ENCODE assay signal across 12 mouse cellular contexts in genomic region chr4:140989447-140989846, GRCm38 (mm10). TPM values are rescaled to one million over a fixed set of nuclear protein-coding genes. Genes with fewer than 3 reads are reported as not detected.
DNase-seq lines count a peak whose midpoint lies in the region; ATAC-seq and TF ChIP-seq lines count a peak whose summit lies in the region.
"Had no signal": no experiment of that assay in that cellular context is flagged by ENCODE, and none has a peak within 500 bp of the region (broad histone marks: within the 10 kb centered on the region; RNA-seq: fewer than 3 reads in every experiment).

No protein-coding gene starts in this region.

- WGBS in heart, embryonic 10.5 days: 90% methylated on average over 14 of the region's 14 CpGs
- 87% methylated on average over 14 of the region's 14 CpGs for WGBS in heart, adult 2 months
- WGBS in lung, postnatal 0 days: 91% methylated on average over 14 of the region's 14 CpGs
- WGBS in liver, postnatal 0 days (ENCODE audit: insufficient replicate concordance): 72% methylated on average over 14 of the region's 14 CpGs

- intact Hi-C loops in heart, adult 2 months (cut with DNase I): no loop called here

- 0 out of 2 replicates have a peak overlapping the region, but pooled peaks have one; percentile 14 for H3K4me2 ChIP-seq in lung, postnatal 0 days (replicated peaks; ENCODE audit: low read depth, low read length)
- no peak overlapping the region for H3K4me2 ChIP-seq in CH12.LX (ENCODE audit: insufficient read depth, low read depth, poor library complexity, severe bottlenecking)
- peak overlapping the region; percentile 43 for H3K4me2 ChIP-seq in liver, postnatal 0 days (ENCODE audit: low read depth, low read length)

- TF ChIP-seq POLR2A in heart, adult 2 months (IDR thresholded peaks at IDR 0.05; ENCODE audit: insufficient read depth, low read depth, low read length): no peak
- TF ChIP-seq POLR2A in CH12.LX (IDR thresholded peaks at IDR 0.05; ENCODE audit: low read depth, low read length): no peak

- in situ Hi-C loops in CH12.LX (cut with MboI; ENCODE audit: low pct_ligation_motif_present, low pct_unique_long_range_greater_than_20kb, low sequenced_read_pairs): no loop called here

- 0 out of 2 replicates have a peak overlapping the region, but pooled peaks have one; percentile 4 for H3K27ac ChIP-seq in heart, embryonic 10.5 days
- no peak overlapping the region for H3K27ac ChIP-seq in heart, adult 2 months
- no peak overlapping the region for H3K27ac ChIP-seq in lung, postnatal 0 days (ENCODE audit: low read length)
- no peak overlapping the region for H3K27ac ChIP-seq in CH12.LX (ENCODE audit: insufficient read depth, low read depth)
- H3K27ac ChIP-seq in liver, postnatal 0 days (ENCODE audit: low read depth): peak overlapping the region; percentile 81

- dilution Hi-C loops in CH12.LX (cut with MboI; ENCODE audit: extremely low pct_ligation_motif_present, extremely low pct_unique_long_range_greater_than_20kb, low sequenced_read_pairs): no loop called here

- TF ChIP-seq EP300 in heart, adult 2 months (IDR thresholded peaks at IDR 0.05; ENCODE audit: insufficient read depth, low read depth, low read length): no peak
- TF ChIP-seq EP300 in lung, postnatal 0 days (IDR thresholded peaks at IDR 0.05): no peak
- TF ChIP-seq EP300 in CH12.LX (IDR thresholded peaks at IDR 0.05; ENCODE audit: low read length): no peak
- TF ChIP-seq EP300 in liver, postnatal 0 days (IDR thresholded peaks at IDR 0.05; ENCODE audit: low read depth): no peak

- H3K9ac ChIP-seq in heart, adult 2 months (ENCODE audit: low read depth, low read length): no peak overlapping the region
- no peak overlapping the region for H3K9ac ChIP-seq in lung, postnatal 0 days (replicated peaks; ENCODE audit: low read depth)
- no peak overlapping the region for H3K9ac ChIP-seq in CH12.LX (ENCODE audit: insufficient read depth, low read depth)
- no peak overlapping the region for H3K9ac ChIP-seq in liver, postnatal 0 days (replicated peaks)

- H3K4me3 ChIP-seq in heart, embryonic 10.5 days: no peak overlapping the region
- H3K4me3 ChIP-seq in heart, adult 2 months: no peak overlapping the region
- no peak overlapping the region for H3K4me3 ChIP-seq in lung, postnatal 0 days (ENCODE audit: low read depth, low read length)
- no peak overlapping the region for H3K4me3 ChIP-seq in CH12.LX (replicated peaks in 1 of 3; ENCODE audit: low read depth in 2 of 3, low read length in 2 of 3, poor library complexity in 1 of 3)
- no peak overlapping the region for H3K4me3 ChIP-seq in liver, postnatal 0 days (ENCODE audit: low read depth, low read length)

- ATAC-seq in lung, postnatal 0 days: no peak
- peak; percentile 31 for ATAC-seq in liver, postnatal 0 days
- ATAC-seq: Patski had no signal

- no peaks in the 10 kb centered on the region for H3K9me3 ChIP-seq in heart, embryonic 10.5 days
- H3K9me3 ChIP-seq in lung, postnatal 0 days (ENCODE audit: low read length): no peaks in the 10 kb centered on the region
- H3K9me3 ChIP-seq in CH12.LX (replicated peaks; ENCODE audit: low read length): no peaks in the 10 kb centered on the region
- H3K9me3 ChIP-seq in liver, postnatal 0 days (ENCODE audit: low read length): no peaks in the 10 kb centered on the region

- peaks cover 37% of the 10 kb centered on the region for H3K4me1 ChIP-seq in heart, embryonic 10.5 days
- H3K4me1 ChIP-seq in heart, adult 2 months (ENCODE audit: control insufficient read depth, insufficient read depth, low read length): no peaks in the 10 kb centered on the region
- H3K4me1 ChIP-seq in lung, postnatal 0 days (ENCODE audit: insufficient read depth, low read depth, low read length): peaks cover 5% of the 10 kb centered on the region; the same call in 1 of the 2 replicates
- H3K4me1 ChIP-seq in CH12.LX (ENCODE audit: control insufficient read depth in 1 of 2, insufficient read depth in 2 of 2): peaks cover 14 to 39% of the 10 kb centered on the region in 2 experiments
- H3K4me1 ChIP-seq in liver, postnatal 0 days (ENCODE audit: insufficient read depth): peaks cover 25% of the 10 kb centered on the region

- H3K27me3 ChIP-seq in heart, embryonic 10.5 days (ENCODE audit: insufficient read depth, poor library complexity, severe bottlenecking): no peaks in the 10 kb centered on the region
- H3K27me3 ChIP-seq in heart, adult 2 months (ENCODE audit: control insufficient read depth, insufficient read depth, low read length): no peaks in the 10 kb centered on the region
- H3K27me3 ChIP-seq in lung, postnatal 0 days (replicated peaks; ENCODE audit: insufficient read depth, low read length): no peaks in the 10 kb centered on the region
- peaks cover 3% of the 10 kb centered on the region for H3K27me3 ChIP-seq in CH12.LX (replicated peaks)
- no peaks in the 10 kb centered on the region for H3K27me3 ChIP-seq in liver, postnatal 0 days (ENCODE audit: insufficient read depth, low read length)
- H3K27me3 ChIP-seq: Patski had no signal

- no peak for DNase-seq in heart, embryonic 10.5 days (ENCODE audit: low spot score)
- DNase-seq in heart, adult 2 months: no peak
- DNase-seq in lung, postnatal 0 days (ENCODE audit: low spot score): no peak
- no peak for DNase-seq in lung, postnatal 10 days
- peak; percentile 21 for DNase-seq in CH12.LX (ENCODE audit: extremely low read depth)
- peak; percentile 43 for DNase-seq in liver, postnatal 0 days
- DNase-seq in frontal cortex, postnatal 14 days (ENCODE audit: low spot score in 2 of 2): no peak
- DNase-seq in right cerebral cortex, adult 18-20 months: no peak
- DNase-seq: gastrocnemius, postnatal 36 days; kidney, adult 2 months; lung, adult 2 months had no signal

- TF ChIP-seq RAD21 in CH12.LX (IDR thresholded peaks at IDR 0.05; ENCODE audit: low read depth, low read length): no peak

- H3K79me2 ChIP-seq in heart, adult 2 months (replicated peaks; ENCODE audit: control insufficient read depth, insufficient read depth, low read length): no peaks in the 10 kb centered on the region; the same call in none of the 2 replicates
- H3K79me2 ChIP-seq in CH12.LX (replicated peaks; ENCODE audit: control insufficient read depth, extremely low read depth, insufficient read depth, poor library complexity, severe bottlenecking): peaks cover 5% of the 10 kb centered on the region; the same call in 1 of the 2 replicates

- TF ChIP-seq CTCF in heart, adult 2 months (IDR thresholded peaks at IDR 0.05): no peak
- no peak for TF ChIP-seq CTCF in lung, postnatal 0 days (IDR thresholded peaks at IDR 0.05)
- TF ChIP-seq CTCF in CH12.LX (conservative IDR thresholded peaks at IDR 0.05 in 1 of 2, IDR thresholded peaks at IDR 0.05 in 1 of 2; ENCODE audit: low read depth in 2 of 2, low read length in 2 of 2): no peak
- no peak for TF ChIP-seq CTCF in liver, postnatal 0 days (IDR thresholded peaks at IDR 0.05; ENCODE audit: low read depth)

- peaks cover 34% of the 10 kb centered on the region for H3K36me3 ChIP-seq in heart, embryonic 10.5 days
- no peaks in the 10 kb centered on the region for H3K36me3 ChIP-seq in heart, adult 2 months (ENCODE audit: control insufficient read depth, insufficient read depth, low read length)
- no peaks in the 10 kb centered on the region; the same call in 1 of the 2 replicates for H3K36me3 ChIP-seq in lung, postnatal 0 days (ENCODE audit: insufficient read depth, low read length)
- H3K36me3 ChIP-seq in CH12.LX (replicated peaks in 1 of 2; ENCODE audit: control insufficient read depth in 1 of 2, insufficient read depth in 1 of 2, low read length in 1 of 2): peaks cover 22 to 49% of the 10 kb centered on the region in 2 experiments
- peaks cover 17% of the 10 kb centered on the region for H3K36me3 ChIP-seq in liver, postnatal 0 days (replicated peaks; ENCODE audit: insufficient read depth, low read length)

TF ChIP-seq in CH12.LX, 34 proteins besides CTCF, POLR2A, EP300 and RAD21:
- TF ChIP-seq BHLHE40 (IDR thresholded peaks at IDR 0.05; ENCODE audit: low read depth, low read length) (peak; percentile 22; the same call in 1 of the 2 replicates), CHD1 (IDR thresholded peaks at IDR 0.05; ENCODE audit: low read depth, low read length) (no peak), RCOR1 (conservative IDR thresholded peaks at IDR 0.05; ENCODE audit: low read depth, low read length) (no peak), NRF1 (IDR thresholded peaks at IDR 0.05; ENCODE audit: low read depth, low read length) (no peak), KAT2A (IDR thresholded peaks at IDR 0.05; ENCODE audit: insufficient replicate concordance, low read length) (no peak), MYC (IDR thresholded peaks at IDR 0.05; ENCODE audit: low read depth, low read length) (no peak)

RNA-seq across cellular contexts. Expression of gene Atp13a2, which starts 2.8 kb away (rescaled TPM):
- 34.9 and 37.8 TPM in 2 replicates for polyA plus RNA-seq in heart, embryonic 10.5 days (2016; fragmentation: Nextera tagmentation; extraction: Ambion mirVana)
- 10 to 100 TPM; 15.1 to 17.7 TPM for total RNA-seq in heart, adult 2 months (2021)
- polyA plus RNA-seq in heart, adult 2 months (2012; rRNA removed): 30.4 and 34.8 TPM in 2 replicates
- 34.2 and 34.4 TPM in 2 replicates for polyA plus RNA-seq in lung, postnatal 0 days (2015; fragmentation: Nextera tagmentation; extraction: Ambion mirVana)
- total RNA-seq in CH12.LX (2012; rRNA removed) (47.6 and 48.5 TPM in 2 replicates), CH12.LX (2014; rRNA removed) (22.2 and 24.8 TPM in 2 replicates)
- polyA plus RNA-seq in CH12.LX (2012; ENCODE audit: insufficient read length, low read depth): 44.2 and 54.7 TPM in 2 replicates
- 13.2 and 15.8 TPM in 2 replicates for polyA plus RNA-seq in liver, postnatal 0 days (2015; fragmentation: Nextera tagmentation; extraction: Ambion mirVana)

RNA-seq across cellular contexts. Expression of gene Mfap2, which starts 20.8 kb away (rescaled TPM):
- polyA plus RNA-seq in heart, embryonic 10.5 days (2016; fragmentation: Nextera tagmentation; extraction: Ambion mirVana): 159 and 233 TPM in 2 replicates
- total RNA-seq in heart, adult 2 months (2021): 1 to 10 TPM; 3.1 TPM
- 12.2 and 17.6 TPM in 2 replicates for polyA plus RNA-seq in heart, adult 2 months (2012; rRNA removed)
- polyA plus RNA-seq in lung, postnatal 0 days (2015; fragmentation: Nextera tagmentation; extraction: Ambion mirVana): 398 and 422 TPM in 2 replicates
- total RNA-seq in CH12.LX (2012; rRNA removed): not detected in 2 replicates
- total RNA-seq in CH12.LX (2014; rRNA removed): not detected in 2 replicates
- not detected in 2 replicates for polyA plus RNA-seq in CH12.LX (2012; ENCODE audit: insufficient read length, low read depth)
- polyA plus RNA-seq in liver, postnatal 0 days (2015; fragmentation: Nextera tagmentation; extraction: Ambion mirVana): 14.1 and 14.6 TPM in 2 replicates

RNA-seq across cellular contexts. Expression of gene Sdhb, which starts 28.4 kb away (rescaled TPM):
- 605 and 778 TPM in 2 replicates for polyA plus RNA-seq in heart, embryonic 10.5 days (2016; fragmentation: Nextera tagmentation; extraction: Ambion mirVana)
- 1,000 to 10,000 TPM; 1,126 to 1,344 TPM for total RNA-seq in heart, adult 2 months (2021)
- 1,030 and 1,505 TPM in 2 replicates for polyA plus RNA-seq in heart, adult 2 months (2012; rRNA removed)
- polyA plus RNA-seq in lung, postnatal 0 days (2015; fragmentation: Nextera tagmentation; extraction: Ambion mirVana): 251 and 275 TPM in 2 replicates
- total RNA-seq in CH12.LX (2012; rRNA removed): 184 and 188 TPM in 2 replicates
- total RNA-seq in CH12.LX (2014; rRNA removed): 178 and 190 TPM in 2 replicates
- 156 and 162 TPM in 2 replicates for polyA plus RNA-seq in CH12.LX (2012; ENCODE audit: insufficient read length, low read depth)
- 312 and 329 TPM in 2 replicates for polyA plus RNA-seq in liver, postnatal 0 days (2015; fragmentation: Nextera tagmentation; extraction: Ambion mirVana)

Comparison
In these comparisons a context has a peak if more than half of its experiments do, and no peak if none do; other contexts are left out.
1. H3K27ac ChIP-seq: peak in heart, embryonic 10.5 days (single experiment) and liver, postnatal 0 days (single experiment); none in heart, adult 2 months (single experiment), lung, postnatal 0 days (single experiment) and CH12.LX (single experiment).
2. DNase-seq: peak in CH12.LX (single experiment) and liver, postnatal 0 days (single experiment); none in heart, embryonic 10.5 days (single experiment), heart, adult 2 months (0 of 2), lung, postnatal 0 days (single experiment), lung, postnatal 10 days (single experiment), frontal cortex, postnatal 14 days (0 of 2) and right cerebral cortex, adult 18-20 months (single experiment).
3. RNA of gene Mfap2, which starts 20.8 kb away (polyA plus RNA-seq): 398 to 422 TPM in lung, postnatal 0 days, 159 to 233 TPM in heart, embryonic 10.5 days, 12.2 to 17.6 TPM in heart, adult 2 months and 14.1 to 14.6 TPM in liver, postnatal 0 days; not detected in CH12.LX; every median in the first group is over 10 times any median in the second.